Mouse (Mus musculus): ENCODE results near the gene Xiap.

Xiap gene

GRCm38 (mm10) chrX:42067791-42068200 is 8.3 kb downstream of the Xiap start:
- in situ Hi-C loops (cut with MboI; ENCODE audit: low pct_unique_long_range_greater_than_20kb in 1 of 2, low sequenced_read_pairs in 2 of 2, unreplicated experiment in 1 of 2), result no loop called here

- in situ Hi-C loops (cut with MboI; ENCODE audit: low pct_unique_long_range_greater_than_20kb in 1 of 2, low sequenced_read_pairs in 2 of 2, unreplicated experiment in 1 of 2), result no loop called here
Measured at GRCm38 (mm10) chrX:42068201-42068874, 8.9 kb downstream of the Xiap start.

GRCm38 (mm10) chrX:42068875-42069257 is 9.4 kb downstream of the Xiap start:
- in situ Hi-C loops (cut with MboI; ENCODE audit: low pct_unique_long_range_greater_than_20kb in 1 of 2, low sequenced_read_pairs in 2 of 2, unreplicated experiment in 1 of 2), result no loop called here

- in situ Hi-C loops (cut with MboI; ENCODE audit: low pct_unique_long_range_greater_than_20kb in 1 of 2, low sequenced_read_pairs in 2 of 2, unreplicated experiment in 1 of 2), result no loop called here
Measured at GRCm38 (mm10) chrX:42087731-42088130, 28.3 kb downstream of the Xiap start.

- in situ Hi-C loops (cut with MboI; ENCODE audit: low pct_unique_long_range_greater_than_20kb in 1 of 2, low sequenced_read_pairs in 2 of 2, unreplicated experiment in 1 of 2), result no loop called here
Measured at GRCm38 (mm10) chrX:42088136-42088535, 28.7 kb downstream of the Xiap start.

- in situ Hi-C loops (cut with MboI; ENCODE audit: low pct_unique_long_range_greater_than_20kb in 1 of 2, low sequenced_read_pairs in 2 of 2, unreplicated experiment in 1 of 2), result no loop called here
Measured at GRCm38 (mm10) chrX:42107137-42107536, 47.7 kb downstream of the Xiap start.

GRCm38 (mm10) chrX:42110585-42110984 is 51.1 kb downstream of the Xiap start:
- in situ Hi-C loops (cut with MboI; ENCODE audit: low pct_unique_long_range_greater_than_20kb in 1 of 2, low sequenced_read_pairs in 2 of 2, unreplicated experiment in 1 of 2), result no loop called here

- in situ Hi-C loops (cut with MboI; ENCODE audit: low pct_unique_long_range_greater_than_20kb in 1 of 2, low sequenced_read_pairs in 2 of 2, unreplicated experiment in 1 of 2), result no loop called here
Measured at GRCm38 (mm10) chrX:42119442-42120048, 60.1 kb downstream of the Xiap start.

- in situ Hi-C loops (cut with MboI; ENCODE audit: low pct_unique_long_range_greater_than_20kb in 1 of 2, low sequenced_read_pairs in 2 of 2, unreplicated experiment in 1 of 2), result no loop called here
Measured at GRCm38 (mm10) chrX:42124963-42125697, 65.7 kb downstream of the Xiap start.

GRCm38 (mm10) chrX:42139882-42140281 is 80.4 kb downstream of the Xiap start:
- in situ Hi-C loops (cut with MboI; ENCODE audit: low pct_unique_long_range_greater_than_20kb in 1 of 2, low sequenced_read_pairs in 2 of 2, unreplicated experiment in 1 of 2), result no loop called here

- in situ Hi-C loops (cut with MboI; ENCODE audit: low pct_unique_long_range_greater_than_20kb in 1 of 2, low sequenced_read_pairs in 2 of 2, unreplicated experiment in 1 of 2), result no loop called here
Measured at GRCm38 (mm10) chrX:42142620-42143019, 83.1 kb downstream of the Xiap start.

GRCm38 (mm10) chrX:42143991-42144390 is 84.5 kb downstream of the Xiap start:
- in situ Hi-C loops (cut with MboI; ENCODE audit: low pct_unique_long_range_greater_than_20kb in 1 of 2, low sequenced_read_pairs in 2 of 2, unreplicated experiment in 1 of 2), result no loop called here

GRCm38 (mm10) chrX:42148016-42148451 is 88.6 kb downstream of the Xiap start:
- in situ Hi-C loops (cut with MboI; ENCODE audit: low pct_unique_long_range_greater_than_20kb in 1 of 2, low sequenced_read_pairs in 2 of 2, unreplicated experiment in 1 of 2), result no loop called here

- in situ Hi-C loops (cut with MboI; ENCODE audit: low pct_unique_long_range_greater_than_20kb in 1 of 2, low sequenced_read_pairs in 2 of 2, unreplicated experiment in 1 of 2), result no loop called here
Measured at GRCm38 (mm10) chrX:42148788-42149556, 89.5 kb downstream of the Xiap start, which contains the start of gene Stag2. Gene Stag2, plus strand, starts transcription at chrX:42149317.

- in situ Hi-C loops (cut with MboI; ENCODE audit: low pct_unique_long_range_greater_than_20kb in 1 of 2, low sequenced_read_pairs in 2 of 2, unreplicated experiment in 1 of 2), result no loop called here
Measured at GRCm38 (mm10) chrX:42149557-42150345, 90.3 kb downstream of the Xiap start.

- in situ Hi-C loops (cut with MboI; ENCODE audit: low pct_unique_long_range_greater_than_20kb in 1 of 2, low sequenced_read_pairs in 2 of 2, unreplicated experiment in 1 of 2), result no loop called here
Measured at GRCm38 (mm10) chrX:42150346-42151023, 91.0 kb downstream of the Xiap start.

- in situ Hi-C loops (cut with MboI; ENCODE audit: low pct_unique_long_range_greater_than_20kb in 1 of 2, low sequenced_read_pairs in 2 of 2, unreplicated experiment in 1 of 2), result no loop called here
Measured at GRCm38 (mm10) chrX:42151024-42151754, 91.7 kb downstream of the Xiap start.
